Mouse (Mus musculus) MEL (cell line): Measurements from ENCODE around the gene Cd300c.
"Not testable (repeated sequence)": the region's sequence is repeated elsewhere in the genome, so short reads cannot be mapped to it uniquely, and the experiment has no call there.

Experiments used
- CHD2 ChIP-seq: IDR thresholded peaks from 2 replicates; pipeline ENCODE4 v1.6.1; 2011; ENCODE audit warnings: low read length, improper control_type of control experiment
- CTCF ChIP-seq, 3 experiments: IDR thresholded peaks in 2 of 3; conservative IDR thresholded peaks in 1 of 3; 2 replicates each; pipeline ENCODE4 v1.5.1; 2011 to 2012; ENCODE audit warnings: low read length in 3 of 3, low read depth in 2 of 3, mild to moderate bottlenecking in 2 of 3, improper control_type of control experiment in 1 of 3, inconsistent platforms in 1 of 3, mixed read lengths in 1 of 3, moderate library complexity in 1 of 3; ENCODE audit not compliant: control insufficient read depth in 1 of 3, insufficient read depth in 1 of 3, poor library complexity in 1 of 3, severe bottlenecking in 1 of 3
- ELF1 ChIP-seq: IDR thresholded peaks from 2 replicates; pipeline ENCODE4 v1.6.1; 2014; ENCODE audit warnings: low read depth, mild to moderate bottlenecking, inconsistent platforms, low read length, improper control_type of control experiment, moderate library complexity
- GABPA ChIP-seq: IDR thresholded peaks from 2 replicates; pipeline ENCODE4 v1.6.1; 2012; ENCODE audit warnings: low read depth, mild to moderate bottlenecking, inconsistent platforms, low read length, improper control_type of control experiment, moderate library complexity
- MAFK ChIP-seq: IDR thresholded peaks from 2 replicates; pipeline ENCODE4 v1.6.1; 2011; ENCODE audit warnings: low read depth, mild to moderate bottlenecking, low read length, improper control_type of control experiment, borderline replicate concordance
- MAX ChIP-seq: IDR thresholded peaks from 2 replicates; pipeline ENCODE4 v1.6.1; 2011; ENCODE audit warnings: low read length, improper control_type of control experiment
- POLR2A ChIP-seq, 2 experiments: IDR thresholded peaks; 2 replicates each; pipeline ENCODE4 v1.6.1; 2011 to 2012; ENCODE audit warnings: low read length in 2 of 2, mild to moderate bottlenecking in 2 of 2, control low read depth in 1 of 2, improper control_type of control experiment in 1 of 2, low read depth in 1 of 2, moderate library complexity in 1 of 2; ENCODE audit not compliant: control insufficient read depth in 1 of 2, insufficient read depth in 1 of 2, poor library complexity in 1 of 2
- USF2 ChIP-seq, 2 experiments: IDR thresholded peaks; 2 replicates each; pipeline ENCODE4 v1.6.1; 2011 to 2012; ENCODE audit warnings: improper control_type of control experiment in 2 of 2, low read length in 2 of 2, borderline replicate concordance in 1 of 2, inconsistent platforms in 1 of 2, low read depth in 1 of 2, mild to moderate bottlenecking in 1 of 2; ENCODE audit not compliant: insufficient read depth in 1 of 2
- ZC3H11A ChIP-seq: IDR thresholded peaks from 2 replicates; pipeline ENCODE4 v1.6.1; 2012; ENCODE audit warnings: low read depth, mild to moderate bottlenecking, inconsistent platforms, low read length, improper control_type of control experiment

GRCm38 (mm10) chr11:115016093-115016492, 47.1 kb upstream of the Cd300c start, which contains the start of gene Cd300ld2:
- not testable (repeated sequence) for TF ChIP-seq GABPA; POLR2A (IDR thresholded peaks at IDR 0.05; ENCODE audit: control insufficient read depth in 1 of 2, insufficient read depth in 1 of 2, low read depth in 1 of 2, low read length in 2 of 2, poor library complexity in 1 of 2); CTCF (IDR thresholded peaks at IDR 0.05 in 2 of 3, conservative IDR thresholded peaks at IDR 0.05 in 1 of 3; ENCODE audit: control insufficient read depth in 1 of 3, insufficient read depth in 1 of 3, low read depth in 2 of 3, low read length in 3 of 3, poor library complexity in 1 of 3, severe bottlenecking in 1 of 3); USF2 (IDR thresholded peaks at IDR 0.05; ENCODE audit: borderline replicate concordance in 1 of 2, insufficient read depth in 1 of 2, low read depth in 1 of 2, low read length in 2 of 2); CHD2; ZC3H11A; MAX; MAFK; ELF1
